Mouse (Mus musculus) stomach, postnatal 0 days (tissue): Measurements from ENCODE around the gene Olfr13. TPM values are rescaled to one million over a fixed set of nuclear protein-coding genes. Genes with fewer than 3 reads are reported as not detected.

ENCODE experiments used
- polyA plus RNA-seq: library from polyadenylated mRNA; unstranded; fragments of >200 nt; fragmentation: Nextera tagmentation; extraction: Ambion mirVana; gene quantifications from 2 replicates; pipeline ENCODE4 v1.2.1, GENCODE M21; 2015

Gene Olfr13
- polyA plus RNA-seq, 1 experiment from 2014 or later, result not detected

Other genes starting within 250 kb of the Olfr13 start
- not detected in 2 replicates for gene Olfr444, start 223.1 kb upstream of the Olfr13 start, polyA plus RNA-seq
- gene Olfr441, start 65.8 kb upstream of the Olfr13 start, polyA plus RNA-seq, result 0.04 TPM in 1 of 2 replicates, not detected in the other
- 0.02 TPM in 1 of 2 replicates, not detected in the other for gene Olfr237-ps1, start 25.6 kb upstream of the Olfr13 start, polyA plus RNA-seq
- 0.06 TPM in 1 of 2 replicates, not detected in the other for gene Olfr437, start 8.9 kb upstream of the Olfr13 start, polyA plus RNA-seq
- not detected in 2 replicates for gene Olfr435, start 25.0 kb downstream of the Olfr13 start, polyA plus RNA-seq
- gene Olfr434, start 40.9 kb downstream of the Olfr13 start, polyA plus RNA-seq, result not detected in 2 replicates
- not detected in 2 replicates for gene Olfr47, start 59.4 kb downstream of the Olfr13 start, polyA plus RNA-seq
- gene Arhgef5, start 93.4 kb downstream of the Olfr13 start, polyA plus RNA-seq, result 13.4 and 15.8 TPM in 2 replicates
- gene Nobox, start 137.4 kb downstream of the Olfr13 start, polyA plus RNA-seq, result not detected in 2 replicates